Mouse (Mus musculus): ENCODE data around the gene Mrpl21.

GRCm38 (mm10) chr19:3275744-3276365 is 6.8 kb upstream of the Mrpl21 start:
- TF ChIP-seq CTCF (conservative IDR thresholded peaks at IDR 0.05; ENCODE audit: low read length): no peak
- no peak for TF ChIP-seq NANOG (IDR thresholded peaks at IDR 0.05; ENCODE audit: borderline replicate concordance, low read length)
- TF ChIP-seq POU5F1 (IDR thresholded peaks at IDR 0.05; ENCODE audit: borderline replicate concordance, low read length): no peak

Data from E14TG2a.4 (cell line).